Mouse (Mus musculus) hindbrain, embryonic 14.5 days (tissue): ENCODE results near the gene Trip12. TPM values are rescaled to one million over a fixed set of nuclear protein-coding genes. Genes with fewer than 3 reads are reported as not detected.

ENCODE experiments used
- ATAC-seq: fragments of 200-750 bp; cut with Nextera tagmentation; 2 replicates; pipeline ENCODE4 v1.8.0; 2017; ENCODE audit warnings: moderate number of reproducible peaks, mild to moderate bottlenecking, moderate TSS enrichment, moderate library complexity; ENCODE audit not compliant: low FRiP score
- DNase-seq: peaks from one replicate; pipeline ENCODE4 v3.0.0-alpha.2; 2015; ENCODE audit warnings: low spot score
- H3K27ac ChIP-seq: fragments of 300-500 bp; sonication (generic); 2 replicates; pipeline ENCODE4 v1.5.1; 2014; ENCODE audit warnings: mild to moderate bottlenecking, moderate library complexity
- H3K27me3 ChIP-seq: fragments of 300-500 bp; sonication (generic); 2 replicates; pipeline ENCODE4 v1.6.1; 2014; ENCODE audit warnings: mild to moderate bottlenecking, low read length, mixed read lengths; ENCODE audit not compliant: control insufficient read depth, insufficient read depth
- H3K36me3 ChIP-seq: fragments of 300-500 bp; sonication (generic); replicated peaks from 2 replicates; pipeline ENCODE4 v1.6.1; 2014; ENCODE audit not compliant: control insufficient read depth, insufficient read depth
- H3K4me1 ChIP-seq: fragments of 300-500 bp; sonication (generic); replicated peaks from 2 replicates; pipeline ENCODE4 v1.6.1; 2014; ENCODE audit warnings: antibody characterized with exemption, low read length, mixed read lengths; ENCODE audit not compliant: control insufficient read depth, insufficient read depth
- H3K4me2 ChIP-seq: fragments of 300-500 bp; sonication (generic); replicated peaks from 2 replicates; pipeline ENCODE4 v1.6.1; 2014; ENCODE audit warnings: mild to moderate bottlenecking, moderate library complexity
- H3K4me3 ChIP-seq: fragments of 300-500 bp; sonication (generic); replicated peaks from 2 replicates; pipeline ENCODE4 v1.5.1; 2014; ENCODE audit warnings: mild to moderate bottlenecking, low read length
- H3K9ac ChIP-seq: fragments of 300-500 bp; sonication (generic); 2 replicates; pipeline ENCODE4 v1.6.1; 2014
- H3K9me3 ChIP-seq: fragments of 300-500 bp; sonication (generic); 2 replicates; pipeline ENCODE4 v1.6.1; 2016; ENCODE audit warnings: low read length; ENCODE audit not compliant: control insufficient read depth
- whole genome bisulfite sequencing: fragments of 180-500 bp; shearing (Covaris S2); extraction: QIAGEN DNeasy Blood & Tissue Kit; methylation state at CpG from one replicate; pipeline ENCODE4 v1.1.7; 2014; 5-methylcytosine and 5-hydroxymethylcytosine counted together
- polyA plus RNA-seq: library from polyadenylated mRNA; unstranded; fragments of >200 nt; fragmentation: Nextera tagmentation; extraction: Ambion mirVana; gene quantifications from 2 replicates; pipeline ENCODE4 v1.2.1, GENCODE M21; 2014

The Trip12 gene
- polyA plus RNA-seq, 1 experiment from 2014 or later, result 55.8 TPM

DNA sequence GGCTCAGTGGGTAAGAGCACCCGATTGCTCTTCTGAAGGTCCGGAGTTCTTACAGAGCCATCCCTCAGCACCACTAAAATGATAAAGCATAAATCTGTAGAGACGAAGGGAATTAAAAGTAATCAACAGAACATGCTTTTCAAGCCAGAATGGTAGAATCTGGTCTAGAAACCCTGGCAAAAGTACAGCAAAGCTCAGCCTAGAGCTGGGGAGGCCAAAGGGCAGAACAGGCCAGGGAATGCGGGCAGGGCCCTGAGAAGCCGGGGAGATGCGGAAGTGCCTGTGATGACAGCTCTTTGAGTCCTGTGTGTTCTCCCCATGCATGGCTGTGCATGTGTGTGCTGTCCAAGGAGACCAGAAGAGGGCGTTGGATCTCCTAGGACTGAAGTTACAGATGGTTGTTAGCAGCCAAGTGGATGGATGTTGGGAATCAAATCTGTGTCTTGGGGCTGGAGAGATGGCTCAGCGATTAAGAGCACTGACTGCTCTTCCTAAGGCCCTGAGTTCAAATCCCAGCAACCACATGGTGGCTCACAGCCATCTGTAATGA is 39.3 kb upstream of the Trip12 start:
- Histone ChIP-seq H3K27me3 (no peaks in the 10 kb centered on the region), H3K4me3 (no peak overlapping the region), H3K9me3 (no peaks in the 10 kb centered on the region), H3K4me2 (no peak overlapping the region), H3K27ac (no peak overlapping the region), H3K9ac (no peak overlapping the region), H3K4me1 (no peaks in the 10 kb centered on the region), H3K36me3 (no peaks in the 10 kb centered on the region)
- ATAC-seq, result no peak
- WGBS, result 93% methylated on average over 8 of the region's 8 CpGs
- no peak for DNase-seq

DNA sequence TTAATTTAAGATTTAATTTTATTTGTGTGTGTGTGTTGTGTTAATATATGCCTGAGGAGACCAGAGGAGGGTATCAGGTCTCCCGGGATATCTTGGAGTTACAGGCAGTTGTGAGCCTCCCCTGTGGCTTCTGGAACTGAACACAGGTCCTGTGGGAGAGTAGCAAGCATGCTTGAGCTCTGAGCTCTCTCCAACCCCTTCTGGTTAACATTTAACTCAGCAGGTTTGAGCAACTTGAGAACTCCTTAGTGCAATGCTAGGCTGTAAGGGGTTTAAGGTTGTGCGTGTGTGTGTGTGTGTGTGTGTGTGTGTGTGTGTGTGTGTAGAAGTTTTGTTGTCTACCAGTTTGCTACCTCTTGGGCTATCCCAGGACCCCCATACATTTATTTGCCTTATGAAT is 37.3 kb upstream of the Trip12 start:
- 89% methylated on average over 2 of the region's 2 CpGs for WGBS
- no peaks in the 10 kb centered on the region for H3K27me3 ChIP-seq
- H3K4me1 ChIP-seq, result no peaks in the 10 kb centered on the region
- H3K4me3 ChIP-seq, result no peak overlapping the region
- H3K27ac ChIP-seq, result no peak overlapping the region
- no peaks in the 10 kb centered on the region for H3K36me3 ChIP-seq
- no peak overlapping the region for H3K9ac ChIP-seq
- no peaks in the 10 kb centered on the region for H3K9me3 ChIP-seq
- ATAC-seq, result no peak
- no peak overlapping the region for H3K4me2 ChIP-seq
- peak; percentile 10 for DNase-seq

DNA sequence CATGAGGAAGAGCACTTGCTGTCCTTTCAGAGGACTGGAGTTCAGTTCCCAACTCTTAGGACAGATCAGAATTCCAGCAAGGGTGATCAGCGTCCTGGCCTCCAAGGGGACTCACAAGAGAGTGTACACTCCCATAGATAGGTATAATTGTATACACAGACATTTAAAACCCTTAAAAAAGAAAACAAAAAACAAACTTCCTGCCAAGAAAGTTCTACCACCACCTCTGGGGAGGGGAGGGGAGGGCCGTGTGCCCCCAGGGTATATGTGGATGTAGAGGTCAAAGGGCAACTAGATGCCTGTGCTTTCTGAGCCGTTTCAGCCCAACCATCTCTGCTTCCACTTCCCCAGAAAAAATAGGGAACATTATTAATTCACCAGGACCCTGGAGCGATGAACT is 32.6 kb upstream of the Trip12 start:
- ATAC-seq, result no peak
- WGBS, result 68% methylated on average over 4 of the region's 4 CpGs

DNA sequence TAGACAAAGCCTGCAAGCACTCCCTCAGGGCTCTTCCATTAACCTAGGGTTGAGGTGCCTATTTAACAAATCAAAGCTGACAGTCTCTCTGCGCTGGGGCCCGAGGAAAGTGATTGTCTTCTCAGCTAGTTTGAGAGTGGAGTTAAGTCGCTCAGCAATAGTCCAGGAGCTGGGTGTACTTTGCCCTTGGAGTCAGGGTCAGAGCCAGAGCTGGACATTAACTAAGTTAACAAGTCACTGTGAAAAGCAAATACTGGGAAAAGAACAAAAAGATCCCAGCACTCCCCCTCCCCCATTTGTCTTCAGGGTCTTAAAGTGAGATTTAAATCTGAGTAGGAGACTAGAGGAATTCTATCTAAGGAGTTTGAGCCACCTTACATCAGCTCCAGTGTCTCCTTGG is 31.8 kb upstream of the Trip12 start:
- Histone ChIP-seq H3K36me3 (no peaks in the 10 kb centered on the region), H3K4me2 (no peak overlapping the region), H3K9ac (no peak overlapping the region), H3K4me3 (no peak overlapping the region), H3K27ac (no peak overlapping the region), H3K4me1 (no peaks in the 10 kb centered on the region), H3K9me3 (no peaks in the 10 kb centered on the region), H3K27me3 (no peaks in the 10 kb centered on the region)
- 20% methylated on average over 3 of the region's 3 CpGs for WGBS
- no peak for DNase-seq
- ATAC-seq, result no peak

More for the DNA sequence above, 32.6 kb upstream of the Trip12 start:
- H3K4me3 ChIP-seq, result no peak overlapping the region
- no peaks in the 10 kb centered on the region for H3K9me3 ChIP-seq
- H3K4me2 ChIP-seq, result no peak overlapping the region
- H3K27me3 ChIP-seq, result no peaks in the 10 kb centered on the region
- H3K9ac ChIP-seq, result no peak overlapping the region
- H3K27ac ChIP-seq, result no peak overlapping the region
- no peaks in the 10 kb centered on the region for H3K4me1 ChIP-seq
- H3K36me3 ChIP-seq, result no peaks in the 10 kb centered on the region
- DNase-seq, result no peak

DNA sequence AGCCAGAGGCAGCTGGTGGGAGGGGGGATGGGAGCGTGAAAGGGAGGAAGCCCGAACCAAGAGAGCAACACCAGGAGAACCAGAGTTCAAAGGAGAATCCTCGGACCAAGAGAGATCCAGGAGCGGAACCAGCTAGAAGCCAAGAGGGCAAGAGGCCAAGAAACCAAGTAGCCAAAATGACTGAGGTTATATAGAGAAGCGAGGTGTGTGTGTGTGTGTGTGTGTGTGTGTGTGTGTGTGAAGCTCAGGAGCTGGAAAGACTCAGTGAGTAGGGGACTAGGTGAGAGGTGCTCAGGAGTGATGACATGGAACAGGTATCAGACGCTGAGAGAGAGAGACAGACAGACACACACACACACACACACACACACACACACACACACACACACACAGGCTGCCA is 30.8 kb upstream of the Trip12 start:
- ATAC-seq (no peak), DNase-seq (no peak)
- Histone ChIP-seq H3K27me3 (no peaks in the 10 kb centered on the region), H3K27ac (no peak overlapping the region), H3K36me3 (no peaks in the 10 kb centered on the region), H3K9ac (no peak overlapping the region), H3K4me2 (no peak overlapping the region), H3K9me3 (no peaks in the 10 kb centered on the region), H3K4me3 (no peak overlapping the region), H3K4me1 (no peaks in the 10 kb centered on the region)
- 68% methylated on average over 6 of the region's 6 CpGs for WGBS

DNA sequence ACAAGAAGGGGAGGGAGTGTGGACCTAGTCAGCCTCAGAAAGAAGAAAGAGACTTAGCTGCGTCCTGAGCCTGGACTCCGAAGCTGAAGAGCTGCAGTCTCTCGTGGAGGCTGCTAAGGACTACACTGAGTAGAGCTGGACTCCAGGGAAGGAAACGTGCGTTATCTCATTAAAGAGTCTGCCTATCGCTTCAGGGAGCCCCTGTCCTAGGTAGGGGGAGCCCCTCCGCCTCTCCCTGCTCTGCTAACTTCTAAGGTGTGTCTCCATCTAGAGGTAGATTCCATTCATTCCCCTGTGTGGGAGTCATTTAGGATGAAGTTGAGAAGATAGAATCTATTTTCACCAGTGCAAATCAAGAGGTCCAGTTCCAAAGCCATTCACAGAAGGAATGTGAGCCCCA is 29.2 kb upstream of the Trip12 start:
- H3K36me3 ChIP-seq, result no peaks in the 10 kb centered on the region
- WGBS, result 52% methylated on average over 7 of the region's 7 CpGs

DNA sequence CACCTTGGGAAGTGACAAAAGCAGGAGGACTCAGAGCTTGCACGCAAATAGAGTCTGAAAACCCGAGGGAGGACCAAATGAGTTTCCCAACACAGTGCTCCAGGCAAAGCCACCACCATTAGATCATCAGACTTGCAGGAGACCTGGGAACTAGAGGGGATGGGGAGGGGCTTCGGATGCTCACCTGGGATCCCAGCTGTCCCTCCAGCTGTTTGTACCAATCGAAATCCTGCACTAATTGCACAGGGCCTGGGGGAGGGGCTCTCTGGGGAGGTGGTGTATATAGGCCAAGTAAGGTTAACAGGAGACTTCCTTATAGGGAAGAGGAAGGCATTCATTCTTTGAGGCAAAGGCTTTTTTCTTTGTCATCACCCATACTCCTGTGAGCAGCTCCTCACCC is 28.5 kb upstream of the Trip12 start:
- H3K9ac ChIP-seq, result no peak overlapping the region
- 77% methylated on average over 4 of the region's 4 CpGs for WGBS
- DNase-seq (no peak), ATAC-seq (no peak)
- no peak overlapping the region for H3K4me2 ChIP-seq
- no peak overlapping the region for H3K27ac ChIP-seq
- no peak overlapping the region for H3K4me3 ChIP-seq
- H3K27me3 ChIP-seq, result no peaks in the 10 kb centered on the region
- H3K36me3 ChIP-seq, result no peaks in the 10 kb centered on the region
- H3K4me1 ChIP-seq, result no peaks in the 10 kb centered on the region
- no peaks in the 10 kb centered on the region for H3K9me3 ChIP-seq

More for the DNA sequence above, 29.2 kb upstream of the Trip12 start:
- ATAC-seq (no peak), DNase-seq (no peak)
- Histone ChIP-seq H3K4me3 (no peak overlapping the region), H3K4me2 (no peak overlapping the region), H3K4me1 (no peaks in the 10 kb centered on the region), H3K9me3 (no peaks in the 10 kb centered on the region), H3K27ac (no peak overlapping the region), H3K9ac (no peak overlapping the region), H3K27me3 (no peaks in the 10 kb centered on the region)

DNA sequence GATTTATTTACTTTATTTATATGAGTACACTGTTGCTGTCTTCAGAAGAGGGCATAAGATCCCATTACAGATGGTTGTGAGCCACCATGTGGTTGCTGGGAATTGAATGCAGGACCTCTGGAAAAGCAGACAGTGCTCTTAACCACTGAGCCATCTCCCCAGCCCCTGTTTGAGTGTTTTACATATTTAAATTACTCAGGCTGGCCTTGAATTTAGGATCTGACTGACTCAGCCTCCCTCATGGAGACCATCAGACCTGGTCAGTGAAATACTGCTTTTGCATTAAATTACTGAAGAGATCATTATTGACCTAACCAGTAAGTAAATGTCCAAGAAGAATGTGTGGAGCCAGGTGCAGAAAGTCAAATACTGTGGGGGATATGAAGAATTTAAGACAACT is 28.0 kb upstream of the Trip12 start:
- Histone ChIP-seq H3K4me1 (no peaks in the 10 kb centered on the region), H3K4me3 (no peak overlapping the region), H3K9me3 (no peaks in the 10 kb centered on the region), H3K36me3 (no peaks in the 10 kb centered on the region), H3K4me2 (no peak overlapping the region), H3K27me3 (no peaks in the 10 kb centered on the region), H3K9ac (no peak overlapping the region), H3K27ac (no peak overlapping the region)
- ATAC-seq (no peak), DNase-seq (no peak)

DNA sequence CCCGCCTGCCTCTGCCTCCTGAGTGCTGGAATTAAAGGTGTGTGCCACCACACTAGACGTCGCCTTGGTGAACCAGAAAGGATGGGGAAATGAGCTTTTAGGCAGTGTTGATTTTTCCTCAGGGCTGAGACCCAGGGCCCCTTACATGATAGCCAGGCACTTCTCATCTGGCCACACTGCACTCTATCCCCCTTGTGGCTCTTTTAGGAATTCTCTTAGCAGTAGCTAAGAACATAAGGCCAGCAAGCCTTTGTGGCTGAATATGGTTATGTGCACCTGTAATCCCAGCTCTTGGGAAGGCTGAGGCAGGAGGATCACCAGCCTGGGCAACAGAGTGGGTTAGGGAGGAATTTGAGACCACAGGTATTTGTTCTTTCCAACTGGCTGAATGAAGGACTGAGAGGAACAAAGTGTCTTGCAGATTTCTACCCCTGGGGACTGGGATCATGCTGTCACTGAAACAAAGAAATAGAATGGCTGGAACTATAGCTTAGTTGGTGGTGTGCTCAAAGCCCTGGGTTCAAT is 26.5 kb upstream of the Trip12 start:
- H3K4me1 ChIP-seq, result no peaks in the 10 kb centered on the region
- 93% methylated on average over 3 of the region's 3 CpGs for WGBS
- no peaks in the 10 kb centered on the region for H3K27me3 ChIP-seq
- no peak overlapping the region for H3K27ac ChIP-seq
- H3K4me3 ChIP-seq, result no peak overlapping the region
- no peaks in the 10 kb centered on the region for H3K9me3 ChIP-seq
- no peak overlapping the region for H3K4me2 ChIP-seq
- DNase-seq (no peak), ATAC-seq (no peak)
- H3K36me3 ChIP-seq, result no peaks in the 10 kb centered on the region
- no peak overlapping the region for H3K9ac ChIP-seq

DNA sequence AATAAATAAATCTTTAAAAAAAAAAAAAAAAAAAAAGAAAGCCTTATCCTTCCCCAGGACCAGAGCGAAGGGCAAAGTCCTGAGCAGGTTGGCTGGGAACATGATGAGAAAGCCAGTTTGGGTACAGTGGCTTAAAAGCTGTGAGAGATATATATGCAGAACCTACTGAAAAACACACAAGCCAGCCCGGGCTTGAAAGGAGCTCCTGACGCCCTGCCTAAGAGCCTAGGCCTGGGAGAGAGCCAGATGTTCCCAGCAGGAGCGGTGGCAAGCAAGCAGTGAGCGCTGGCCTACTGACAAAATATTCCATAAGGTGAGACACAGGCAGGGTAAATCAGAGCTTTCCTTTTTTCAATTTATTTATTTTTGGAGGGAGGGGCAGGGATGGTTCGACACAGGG is 25.9 kb upstream of the Trip12 start:
- Histone ChIP-seq H3K4me3 (no peak overlapping the region), H3K9ac (no peak overlapping the region), H3K27me3 (no peaks in the 10 kb centered on the region), H3K27ac (no peak overlapping the region), H3K4me2 (no peak overlapping the region), H3K36me3 (no peaks in the 10 kb centered on the region), H3K9me3 (no peaks in the 10 kb centered on the region), H3K4me1 (no peaks in the 10 kb centered on the region)
- ATAC-seq, result no peak
- no peak for DNase-seq
- 89% methylated on average over 6 of the region's 6 CpGs for WGBS
